Mouse (Mus musculus) bone marrow, adult 2 months (tissue): ENCODE data around the gene Try4.

Experiments used
- CTCF ChIP-seq: fragments of 200-500 bp; IDR thresholded peaks from 2 replicates; pipeline ENCODE4 v1.5.1; 2011; ENCODE audit warnings: low read length, control low read depth; ENCODE audit not compliant: control insufficient read depth, insufficient read depth
- POLR2A ChIP-seq: fragments of 200-500 bp; IDR thresholded peaks from 2 replicates; pipeline ENCODE4 v1.6.1; 2011; ENCODE audit warnings: low read depth, mild to moderate bottlenecking, control low read depth, low read length, borderline replicate concordance; ENCODE audit not compliant: control insufficient read depth

DNA sequence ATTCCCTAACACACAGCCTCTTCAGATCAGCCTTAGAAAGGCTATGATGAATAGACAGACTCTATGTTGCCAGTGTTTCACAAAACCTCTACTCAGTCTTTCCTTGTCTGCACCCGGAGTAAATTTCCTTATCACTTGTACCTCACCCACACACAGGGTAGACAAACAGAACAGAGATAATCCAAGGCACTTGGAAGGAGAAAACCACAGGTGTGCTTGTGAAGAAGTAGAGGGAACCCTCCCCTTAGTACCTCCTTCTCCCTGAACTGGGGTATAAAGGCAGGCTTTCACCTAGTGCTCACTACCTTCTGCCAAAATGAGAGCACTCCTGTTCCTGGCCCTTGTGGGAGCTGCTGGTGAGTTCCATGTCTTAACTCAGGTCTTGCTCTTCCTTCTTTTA lies at the start of gene Try4:
- no peak for TF ChIP-seq CTCF
- no peak for TF ChIP-seq POLR2A
